Comparison of ENCODE assay signal across 8 mouse cellular contexts in genomic region chr4:22497221-22498101, GRCm38 (mm10). TPM values are rescaled to one million over a fixed set of nuclear protein-coding genes. Genes with fewer than 3 reads are reported as not detected.
DNase-seq lines count a peak whose midpoint lies in the region; ATAC-seq and TF ChIP-seq lines count a peak whose summit lies in the region.

No protein-coding gene starts in this region.

- peak overlapping the region; percentile 28 for H3K4me3 ChIP-seq in embryonic facial prominence, embryonic 15.5 days (replicated peaks)
- no peak overlapping the region for H3K4me3 ChIP-seq in myocyte

- H3K27me3 ChIP-seq in embryonic facial prominence, embryonic 15.5 days, result peaks cover 78% of the 10 kb centered on the region
- H3K27me3 ChIP-seq in myocyte (ENCODE audit: control insufficient read depth, insufficient read depth, insufficient read length), result peaks cover 24% of the 10 kb centered on the region

- no peak overlapping the region for H3K27ac ChIP-seq in embryonic facial prominence, embryonic 15.5 days (replicated peaks)

- H3ac ChIP-seq in myocyte (ENCODE audit: control insufficient read depth, insufficient read length), result no peak overlapping the region

- H3K4me2 ChIP-seq in embryonic facial prominence, embryonic 15.5 days (replicated peaks), result peak overlapping the region; percentile 45
- H3K4me2 ChIP-seq in myocyte (ENCODE audit: low read depth), result peak overlapping the region; percentile 18

- no peaks in the 10 kb centered on the region for H3K79me2 ChIP-seq in myocyte (ENCODE audit: control insufficient read depth, insufficient read depth)

- intact Hi-C loops in gastrocnemius, postnatal 14 days (cut with DNase I; ENCODE audit: low total_unique reads), result no loop called here

- TF ChIP-seq POLR2A in myocyte (IDR thresholded peaks at IDR 0.05; ENCODE audit: insufficient read length, low read depth), result no peak

- H3K9me3 ChIP-seq in embryonic facial prominence, embryonic 15.5 days (replicated peaks), result no peaks in the 10 kb centered on the region

- no peak for ATAC-seq in embryonic facial prominence, embryonic 15.5 days (ENCODE audit: insufficient number of reproducible peaks, low FRiP score, low TSS enrichment, low read depth)

- H3K36me3 ChIP-seq in embryonic facial prominence, embryonic 15.5 days, result no peaks in the 10 kb centered on the region
- H3K36me3 ChIP-seq in myocyte (ENCODE audit: control insufficient read depth, insufficient read depth), result no peaks in the 10 kb centered on the region

- H3K9ac ChIP-seq in embryonic facial prominence, embryonic 15.5 days, result no peak overlapping the region

- H3K4me1 ChIP-seq in embryonic facial prominence, embryonic 15.5 days, result peaks cover 20% of the 10 kb centered on the region

- under 1% methylated on average over 34 of the region's 34 CpGs for WGBS in embryonic facial prominence, embryonic 15.5 days

- peak; percentile 33 to 59 for DNase-seq in left cerebral cortex, adult 18-20 months (ENCODE audit: low spot score in 2 of 2)
- DNase-seq in left cerebral cortex, adult 11 months (ENCODE audit: low spot score), result no peak
- peak; percentile 51 to 64 for DNase-seq in layer of hippocampus, postnatal 10 days (ENCODE audit: low spot score in 2 of 2)
- no peak for DNase-seq in gastrocnemius, postnatal 25 days
- DNase-seq in lung, postnatal 36 days, result no peak
- no peak for DNase-seq in gastrocnemius, postnatal 14 days

TF ChIP-seq in myocyte, 11 proteins besides CTCF, POLR2A, EP300 and RAD21:
- TF ChIP-seq POLR2AphosphoS2 (IDR thresholded peaks at IDR 0.05; ENCODE audit: insufficient read length, low read depth) (no peak), MYOD1 (IDR thresholded peaks at IDR 0.05; ENCODE audit: control insufficient read depth in 1 of 3, insufficient read length in 2 of 3, low read depth in 2 of 3) (no peak), MYOG (IDR thresholded peaks at IDR 0.05; ENCODE audit: control insufficient read depth in 1 of 3, insufficient read depth in 1 of 3, insufficient read length in 2 of 3, low read depth in 2 of 3) (no peak), TCF12 (IDR thresholded peaks at IDR 0.05; ENCODE audit: insufficient read depth, poor library complexity, severe bottlenecking) (no peak)

RNA-seq across cellular contexts. Expression of gene Pou3f2, which starts 9.3 kb away (rescaled TPM):
- total RNA-seq in left cerebral cortex, adult 18-20 months (2021), result 10 to 100 TPM; 23.6 to 29.0 TPM
- 0.11 and 0.29 TPM in 2 replicates for polyA plus RNA-seq in embryonic facial prominence, embryonic 15.5 days (2015; fragmentation: Nextera tagmentation; extraction: Ambion mirVana)
- 10 to 100 TPM; 10.7 TPM for total RNA-seq in layer of hippocampus, postnatal 10 days (2021)
- not detected for polyA plus RNA-seq in myocyte (2012; fragmentation: generic; extraction: Trizol)
- total RNA-seq in gastrocnemius, postnatal 25 days (2021), result not detected
- total RNA-seq in gastrocnemius, postnatal 14 days (2021), result under 1 TPM; 0.13 to 0.14 TPM

Comparison
In these comparisons a context has a peak if more than half of its experiments do, and no peak if none do; other contexts are left out.
1. DNase-seq: peak in left cerebral cortex, adult 18-20 months (2 of 2) and layer of hippocampus, postnatal 10 days (2 of 2); none in left cerebral cortex, adult 11 months (single experiment), gastrocnemius, postnatal 25 days (single experiment), lung, postnatal 36 days (single experiment) and gastrocnemius, postnatal 14 days (single experiment).
2. RNA of gene Pou3f2, which starts 9.3 kb away (total RNA-seq): 23.6 to 29.0 TPM in left cerebral cortex, adult 18-20 months and 10.7 TPM in layer of hippocampus, postnatal 10 days; 0.13 to 0.14 TPM in gastrocnemius, postnatal 14 days and not detected in gastrocnemius, postnatal 25 days; every median in the first group is over 10 times any median in the second.